Mouse (Mus musculus) frontal cortex, postnatal 10 days (tissue): ENCODE measurements around the gene Nell2.

Source experiments
- DNase-seq, 2 experiments: peaks; one replicate each; pipeline ENCODE4 v3.0.0; 2022; ENCODE audit warnings: low spot score in 2 of 2, mixed read lengths in 1 of 2

The Nell2 gene

GRCm38 (mm10) chr15:95334323-95335296, 193.7 kb downstream of the Nell2 start:
- no peak for DNase-seq

- DNase-seq = no peak
Measured at GRCm38 (mm10) chr15:95333229-95333628, 195.1 kb downstream of the Nell2 start.

- DNase-seq = no peak
Measured at GRCm38 (mm10) chr15:95330926-95331325, 197.4 kb downstream of the Nell2 start.

GRCm38 (mm10) chr15:95322744-95323143, 205.6 kb downstream of the Nell2 start:
- DNase-seq = no peak

DNA sequence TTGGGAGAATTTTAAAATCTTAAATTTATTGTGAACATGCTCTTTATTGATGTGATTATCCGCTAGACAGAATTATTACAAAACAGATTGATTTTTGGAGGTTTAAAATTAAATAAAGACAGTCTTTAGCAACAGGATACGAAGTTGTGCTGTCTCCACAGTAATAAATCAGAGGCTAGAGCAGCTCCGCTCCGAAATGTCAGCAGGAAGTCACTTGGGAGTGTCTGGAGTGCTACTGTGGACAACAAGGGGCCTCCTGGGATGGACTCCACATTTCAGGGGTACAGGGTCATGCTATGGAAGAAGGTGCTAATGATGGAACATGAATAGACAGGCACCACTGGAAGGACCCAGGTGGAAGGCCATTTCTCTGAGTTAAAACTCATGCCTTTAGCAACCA, 211.7 kb downstream of the Nell2 start:
- DNase-seq = no peak

DNA sequence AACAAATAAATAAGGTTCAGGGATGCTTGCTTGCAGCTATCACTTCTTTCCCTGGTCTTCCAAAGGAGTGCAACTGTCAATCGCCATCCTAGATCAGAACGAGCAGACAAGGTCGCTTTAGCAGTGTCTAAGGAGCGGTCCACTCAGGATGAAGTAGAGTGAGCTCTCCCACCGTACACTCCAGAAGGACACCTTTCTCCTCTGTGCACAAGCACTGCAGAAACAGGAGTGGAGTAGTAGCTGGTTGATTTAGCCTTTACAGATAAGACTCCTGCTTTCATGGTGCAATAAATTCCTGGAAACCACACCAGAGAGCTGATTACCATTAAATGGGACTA, 213.6 kb downstream of the Nell2 start:
- no peak for DNase-seq

- DNase-seq = no peak
Measured at GRCm38 (mm10) chr15:95314121-95314807, 214.1 kb downstream of the Nell2 start.

GRCm38 (mm10) chr15:95313286-95313685, 215.1 kb downstream of the Nell2 start:
- no peak for DNase-seq

GRCm38 (mm10) chr15:95304102-95304501, 224.3 kb downstream of the Nell2 start:
- no peak for DNase-seq

DNA sequence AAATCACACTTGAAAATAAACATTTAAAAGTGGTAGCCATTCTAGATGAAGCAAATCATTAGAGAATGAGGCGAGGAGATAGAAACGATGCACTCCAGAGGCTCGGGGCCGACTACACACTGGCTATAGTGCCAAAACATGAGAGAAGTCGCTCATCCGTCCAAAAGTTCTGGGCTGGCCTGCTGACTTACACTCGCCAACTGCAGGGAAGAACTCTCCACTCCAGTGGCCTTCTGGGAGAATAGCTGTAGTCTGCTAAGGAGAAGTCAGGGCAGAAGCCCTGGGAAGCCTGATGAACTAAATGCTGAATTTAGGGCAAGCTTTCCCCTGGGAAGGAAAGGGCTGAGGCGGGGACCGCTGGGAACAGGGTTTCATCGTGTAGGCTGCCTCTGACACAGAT, 231.8 kb downstream of the Nell2 start:
- DNase-seq = no peak

- no peak for DNase-seq
Measured at GRCm38 (mm10) chr15:95289047-95289446, 239.3 kb downstream of the Nell2 start.

GRCm38 (mm10) chr15:95285199-95285598, 243.2 kb downstream of the Nell2 start:
- DNase-seq = no peak

DNA sequence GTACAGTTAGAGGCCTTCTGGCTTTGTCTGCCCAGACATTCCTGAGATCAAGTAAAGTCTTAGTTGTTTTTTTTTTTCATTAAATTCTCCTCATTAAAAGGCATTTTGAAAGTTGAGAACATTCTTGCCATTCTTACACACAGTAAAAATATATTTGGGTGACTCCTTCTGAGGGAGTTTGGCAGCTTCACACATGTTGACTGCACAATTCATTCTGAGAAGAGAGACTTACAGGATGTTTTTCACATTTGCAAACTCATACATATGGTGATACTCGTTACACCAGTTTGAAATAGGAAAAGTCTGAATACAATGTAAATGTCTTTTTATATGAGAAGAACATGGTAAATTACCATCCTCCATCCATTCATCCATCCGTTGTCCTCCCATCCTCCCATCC, 247.4 kb downstream of the Nell2 start:
- DNase-seq = no peak

GRCm38 (mm10) chr15:95278001-95278400, 250.4 kb downstream of the Nell2 start:
- no peak for DNase-seq

DNA sequence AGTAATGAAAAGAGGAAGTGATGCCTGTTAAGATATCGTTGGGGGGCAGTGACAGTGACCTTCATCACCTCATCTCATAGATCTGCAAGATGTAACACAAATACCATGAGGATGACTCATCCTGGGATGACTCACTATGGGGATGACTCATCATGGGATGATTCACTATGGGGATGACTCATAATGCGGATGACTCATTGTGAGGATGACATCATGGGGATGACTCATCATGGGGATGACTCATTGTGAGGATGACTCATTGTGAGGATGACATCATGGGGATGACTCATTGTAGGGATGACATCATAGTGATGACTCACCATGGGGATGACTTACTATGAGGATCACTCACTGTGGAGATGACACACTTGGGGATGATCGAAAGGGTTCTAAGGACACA, 251.8 kb downstream of the Nell2 start:
- no peak for DNase-seq

DNA sequence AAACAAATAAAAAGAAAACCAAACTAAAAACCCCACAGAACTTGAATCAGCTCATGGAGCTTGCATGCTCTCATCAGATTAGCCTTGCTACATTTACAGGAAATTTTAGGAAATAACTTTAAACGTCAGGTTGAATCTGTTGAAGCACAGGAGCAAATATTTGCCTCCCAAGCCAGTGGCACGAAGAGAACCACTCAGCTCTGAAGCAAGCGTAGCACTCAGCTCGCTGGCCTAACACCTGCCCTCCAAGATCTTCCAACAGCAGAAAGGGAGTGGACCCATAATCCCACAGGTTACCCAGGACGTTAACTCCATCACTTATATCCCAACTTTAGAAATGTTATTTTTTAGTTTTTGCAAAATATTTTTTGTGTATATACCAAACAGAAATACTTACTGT, 252.8 kb downstream of the Nell2 start:
- DNase-seq = no peak

DNA sequence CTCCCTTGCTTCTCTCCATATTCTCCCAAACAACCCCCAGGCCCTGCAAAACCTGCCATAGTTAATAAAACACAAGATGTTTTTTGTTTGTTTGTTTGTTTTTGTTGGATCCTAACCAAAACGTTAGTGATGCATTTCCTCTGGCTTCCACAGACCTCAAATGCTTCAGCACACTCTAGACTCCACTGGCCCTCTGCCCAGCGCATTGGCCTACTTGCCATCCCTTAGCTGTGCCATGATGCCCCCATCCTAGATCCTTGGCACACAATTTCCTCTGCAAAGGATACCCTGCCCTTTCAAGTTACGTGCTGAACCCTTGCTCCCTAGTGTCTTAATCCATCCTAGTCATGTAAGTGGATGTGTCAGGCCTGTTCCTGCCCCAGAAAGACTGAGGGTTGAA, 255.1 kb downstream of the Nell2 start:
- no peak for DNase-seq

DNA sequence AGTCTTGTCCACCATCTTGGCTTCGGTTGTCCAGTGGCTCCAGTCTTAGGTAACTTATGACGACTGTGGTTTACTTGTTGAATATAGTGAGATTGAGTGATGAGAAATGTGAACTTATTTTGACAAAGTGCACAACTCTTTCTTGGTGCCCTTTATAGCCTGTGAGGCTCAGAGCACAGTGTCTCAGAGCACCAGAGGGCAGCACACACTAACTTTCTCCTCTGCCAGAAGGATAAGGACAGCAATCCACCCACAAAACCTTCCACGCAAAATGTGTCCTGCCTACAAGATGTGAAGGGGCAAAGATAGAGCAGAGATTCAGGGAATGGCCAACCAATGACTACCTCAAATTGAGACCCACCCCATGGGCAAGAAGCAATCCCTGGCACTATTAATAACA, 256.2 kb downstream of the Nell2 start:
- no peak for DNase-seq

DNA sequence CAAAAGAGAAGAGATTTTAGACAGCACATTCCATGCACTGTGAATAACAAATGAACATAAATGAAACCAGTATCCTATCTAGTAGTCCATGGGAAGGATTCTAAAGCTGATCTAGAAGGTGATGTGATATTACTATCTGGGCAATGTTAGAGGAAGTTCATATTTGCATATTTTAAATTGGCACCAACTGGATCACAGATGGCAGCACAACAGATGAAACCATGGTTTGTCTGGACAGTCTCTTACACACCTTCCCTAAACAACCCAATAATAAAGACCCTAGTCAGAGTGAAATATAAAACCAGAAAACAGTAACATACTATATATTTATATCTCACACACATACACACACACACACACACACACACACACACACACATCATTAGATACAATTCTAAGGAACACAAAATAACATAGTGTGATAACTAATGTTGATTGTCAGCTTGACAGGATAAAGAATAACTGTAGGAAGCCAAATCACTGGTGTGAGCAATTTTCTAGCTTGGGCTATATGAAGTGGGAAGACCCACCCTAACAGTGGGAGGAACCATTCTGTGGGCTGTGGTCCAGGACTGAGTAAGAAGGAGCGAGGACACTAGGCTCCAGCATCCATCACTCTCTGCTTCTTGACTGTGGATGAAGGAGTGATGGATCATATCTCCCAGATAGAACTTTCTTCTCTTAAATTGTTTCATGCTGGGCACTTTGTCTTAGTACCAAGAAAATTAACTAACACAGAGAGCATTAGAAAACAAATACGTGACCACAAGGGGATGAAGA, 268.5 kb downstream of the Nell2 start:
- DNase-seq = no peak

DNA sequence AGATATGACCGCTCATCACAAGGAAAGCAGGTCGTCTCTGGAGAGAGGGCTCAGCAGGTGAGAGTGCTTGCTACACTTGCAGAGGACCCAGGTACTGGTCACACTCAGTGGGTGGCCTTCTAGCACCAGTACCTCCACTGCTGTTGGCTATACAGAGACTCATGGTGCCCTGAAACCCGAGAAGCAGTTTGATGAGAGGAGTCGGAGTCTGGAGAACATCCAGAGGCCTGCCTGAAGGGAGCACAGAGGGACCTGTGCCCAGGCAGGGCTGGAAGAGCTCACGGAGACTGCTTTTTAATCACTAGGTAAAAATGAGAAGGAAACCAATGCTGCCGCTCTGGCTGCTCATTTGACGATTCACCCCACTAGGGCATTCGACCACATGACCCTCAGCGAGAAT, 271.2 kb downstream of the Nell2 start:
- DNase-seq = no peak

GRCm38 (mm10) chr15:95245516-95245915, 282.8 kb downstream of the Nell2 start:
- no peak for DNase-seq

GRCm38 (mm10) chr15:95243876-95244275, 284.5 kb downstream of the Nell2 start:
- no peak for DNase-seq
